Mouse (Mus musculus) macrophage (primary cell): ENCODE results near the gene Mcm9. TPM values are rescaled to one million over a fixed set of nuclear protein-coding genes. Genes with fewer than 3 reads are reported as not detected.

ENCODE experiments used
- H3K27ac ChIP-seq: fragments of 350-480 bp; formaldehyde crosslinking; 2 replicates; pipeline ENCODE4 v1.9.0; 2021
- H3K36me3 ChIP-seq: fragments of 350-480 bp; formaldehyde crosslinking; 2 replicates; pipeline ENCODE4 v1.9.0; 2021; ENCODE audit errors: inconsistent target
- H3K4me3 ChIP-seq: fragments of 350-480 bp; formaldehyde crosslinking; 2 replicates; pipeline ENCODE4 v1.9.0; 2021; ENCODE audit errors: inconsistent target
- H3K79me2 ChIP-seq: fragments of 350-480 bp; formaldehyde crosslinking; 2 replicates; pipeline ENCODE4 v1.9.0; 2021; ENCODE audit errors: inconsistent target
- WGBS: methylation state at CpG from one replicate; pipeline ENCODE4 v1.1.7; 2026; ENCODE audit warnings: inconsistent platforms; ENCODE audit not compliant: missing documents; 5-methylcytosine and 5-hydroxymethylcytosine counted together
- polyA plus RNA-seq: library from polyadenylated mRNA; stranded (reverse); fragments of 250-400 nt; gene quantifications from 3 replicates; pipeline ENCODE4 v1.2.4, GENCODE M21; 2018; ENCODE audit warnings: inconsistent platforms

Mcm9 gene
- polyA plus RNA-seq, 1 experiment from 2014 or later, result 11.3 TPM

- WGBS, result 87% methylated on average over 3 of the region's 3 CpGs
- Histone ChIP-seq H3K4me3 (no peak overlapping the region), H3K36me3 (no peaks in the 10 kb centered on the region), H3K79me2 (no peaks in the 10 kb centered on the region), H3K27ac (no peak overlapping the region)
Measured at GRCm38 (mm10) chr10:53527344-53527743, 102.9 kb downstream of the Mcm9 start.

- WGBS, result 94% methylated on average over 2 of the region's 2 CpGs
- Histone ChIP-seq H3K36me3 (no peaks in the 10 kb centered on the region), H3K4me3 (no peak overlapping the region), H3K27ac (no peak overlapping the region), H3K79me2 (no peaks in the 10 kb centered on the region)
Measured at GRCm38 (mm10) chr10:53526350-53526749, 103.9 kb downstream of the Mcm9 start.

GRCm38 (mm10) chr10:53525265-53525976 lies 104.8 kb downstream of the Mcm9 start:
- Histone ChIP-seq H3K36me3 (no peaks in the 10 kb centered on the region), H3K27ac (no peak overlapping the region), H3K79me2 (no peaks in the 10 kb centered on the region), H3K4me3 (no peak overlapping the region)
- 63% methylated on average over 3 of the region's 3 CpGs for WGBS

- WGBS, result 70% methylated on average over 14 of the region's 14 CpGs
- Histone ChIP-seq H3K36me3 (no peaks in the 10 kb centered on the region), H3K4me3 (no peak overlapping the region), H3K27ac (no peak overlapping the region), H3K79me2 (no peaks in the 10 kb centered on the region)
Measured at GRCm38 (mm10) chr10:53519068-53519954, 110.9 kb downstream of the Mcm9 start.

GRCm38 (mm10) chr10:53518599-53518913 lies 111.7 kb downstream of the Mcm9 start:
- WGBS, result 87% methylated on average over 8 of the region's 8 CpGs
- Histone ChIP-seq H3K79me2 (no peaks in the 10 kb centered on the region), H3K4me3 (no peak overlapping the region), H3K36me3 (no peaks in the 10 kb centered on the region), H3K27ac (no peak overlapping the region)

GRCm38 (mm10) chr10:53517770-53518598 lies 112.3 kb downstream of the Mcm9 start:
- Histone ChIP-seq H3K79me2 (no peaks in the 10 kb centered on the region), H3K36me3 (no peaks in the 10 kb centered on the region), H3K27ac (no peak overlapping the region), H3K4me3 (no peak overlapping the region)
- 90% methylated on average over 14 of the region's 14 CpGs for WGBS

GRCm38 (mm10) chr10:53512491-53512890 lies 117.7 kb downstream of the Mcm9 start:
- Histone ChIP-seq H3K27ac (no peak overlapping the region), H3K36me3 (no peaks in the 10 kb centered on the region), H3K4me3 (no peak overlapping the region), H3K79me2 (no peaks in the 10 kb centered on the region)
- no CpG with 5 or more reads among the region's 1 CpGs for WGBS

- no peak overlapping the region for H3K4me3 ChIP-seq
- no peaks in the 10 kb centered on the region for H3K79me2 ChIP-seq
- no peaks in the 10 kb centered on the region for H3K36me3 ChIP-seq
- 19% methylated on average over 6 of the region's 6 CpGs for WGBS
- H3K27ac ChIP-seq, result no peak overlapping the region
Measured at GRCm38 (mm10) chr10:53509158-53509773, 121.0 kb downstream of the Mcm9 start.

- no peak overlapping the region for H3K27ac ChIP-seq
- H3K36me3 ChIP-seq, result no peaks in the 10 kb centered on the region
- no peaks in the 10 kb centered on the region for H3K79me2 ChIP-seq
- no peak overlapping the region for H3K4me3 ChIP-seq
Measured at GRCm38 (mm10) chr10:53508676-53509075, 121.6 kb downstream of the Mcm9 start.

GRCm38 (mm10) chr10:53505526-53505925 lies 124.7 kb downstream of the Mcm9 start:
- no peak overlapping the region for H3K27ac ChIP-seq
- H3K36me3 ChIP-seq, result no peaks in the 10 kb centered on the region
- 5% methylated on average over 2 of the region's 2 CpGs for WGBS
- H3K4me3 ChIP-seq, result no peak overlapping the region
- no peaks in the 10 kb centered on the region for H3K79me2 ChIP-seq

GRCm38 (mm10) chr10:53505069-53505468 lies 125.2 kb downstream of the Mcm9 start:
- 78% methylated on average over 3 of the region's 3 CpGs for WGBS
- no peak overlapping the region for H3K27ac ChIP-seq
- H3K79me2 ChIP-seq, result no peaks in the 10 kb centered on the region
- no peak overlapping the region for H3K4me3 ChIP-seq
- H3K36me3 ChIP-seq, result no peaks in the 10 kb centered on the region

- Histone ChIP-seq H3K27ac (no peak overlapping the region), H3K36me3 (no peaks in the 10 kb centered on the region), H3K4me3 (no peak overlapping the region), H3K79me2 (no peaks in the 10 kb centered on the region)
- WGBS, result 77% methylated on average over 20 of the region's 21 CpGs
Measured at GRCm38 (mm10) chr10:53502875-53503816, 127.1 kb downstream of the Mcm9 start.

GRCm38 (mm10) chr10:53502471-53502870 lies 127.8 kb downstream of the Mcm9 start:
- WGBS, result 93% methylated on average over 13 of the region's 13 CpGs
- Histone ChIP-seq H3K79me2 (no peaks in the 10 kb centered on the region), H3K27ac (no peak overlapping the region), H3K4me3 (no peak overlapping the region), H3K36me3 (no peaks in the 10 kb centered on the region)

GRCm38 (mm10) chr10:53499518-53499917 lies 130.7 kb downstream of the Mcm9 start:
- Histone ChIP-seq H3K36me3 (no peaks in the 10 kb centered on the region), H3K79me2 (no peaks in the 10 kb centered on the region), H3K27ac (no peak overlapping the region), H3K4me3 (no peak overlapping the region)
